Mouse (Mus musculus) heart, adult 18-20 months (tissue): ENCODE results near the gene Atp13a3. TPM values are rescaled to one million over a fixed set of nuclear protein-coding genes. Genes with fewer than 3 reads are reported as not detected.

Experiments
- DNase-seq, 2 experiments: peaks; one replicate each; pipeline ENCODE4 v3.0.0; 2021 to 2022; ENCODE audit warnings: mixed read lengths in 1 of 2
- total RNA-seq, 2 experiments: library from RNA; stranded (reverse); gene quantifications; 2 replicates each; pipeline ENCODE4 v1.2.3; 2021

Atp13a3 gene
- total RNA-seq, 2 experiments from 2014 or later: 48.4 to 49.8 TPM

- DNase-seq: peak in 1 of 2 experiments; percentile 17
Observed at GRCm38 (mm10) chr16:30314236-30314635, 91.5 kb downstream of the Atp13a3 start.

GRCm38 (mm10) chr16:30310647-30311046 lies 95.1 kb downstream of the Atp13a3 start, which contains the start of gene Gp5:
Gene Gp5 (minus strand): TSS chr16:30310779.
- DNase-seq: no peak

DNA sequence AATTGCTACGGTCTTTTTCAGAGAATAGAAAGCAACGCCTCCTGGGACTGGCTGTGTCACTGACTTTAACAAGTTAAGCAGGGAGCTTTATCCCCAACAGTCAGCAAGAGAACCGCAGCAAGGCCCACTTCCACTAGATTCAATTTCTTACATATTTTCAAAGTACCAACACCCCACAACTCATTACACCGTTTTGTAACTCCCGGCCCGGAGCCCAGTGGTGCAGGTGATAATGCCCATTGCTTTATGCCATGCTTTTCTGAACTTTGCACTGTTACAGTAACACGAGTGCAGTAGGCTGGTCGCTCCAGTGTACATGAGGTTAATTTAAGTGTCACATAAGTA lies 95.6 kb downstream of the Atp13a3 start:
- no peak for DNase-seq

DNA sequence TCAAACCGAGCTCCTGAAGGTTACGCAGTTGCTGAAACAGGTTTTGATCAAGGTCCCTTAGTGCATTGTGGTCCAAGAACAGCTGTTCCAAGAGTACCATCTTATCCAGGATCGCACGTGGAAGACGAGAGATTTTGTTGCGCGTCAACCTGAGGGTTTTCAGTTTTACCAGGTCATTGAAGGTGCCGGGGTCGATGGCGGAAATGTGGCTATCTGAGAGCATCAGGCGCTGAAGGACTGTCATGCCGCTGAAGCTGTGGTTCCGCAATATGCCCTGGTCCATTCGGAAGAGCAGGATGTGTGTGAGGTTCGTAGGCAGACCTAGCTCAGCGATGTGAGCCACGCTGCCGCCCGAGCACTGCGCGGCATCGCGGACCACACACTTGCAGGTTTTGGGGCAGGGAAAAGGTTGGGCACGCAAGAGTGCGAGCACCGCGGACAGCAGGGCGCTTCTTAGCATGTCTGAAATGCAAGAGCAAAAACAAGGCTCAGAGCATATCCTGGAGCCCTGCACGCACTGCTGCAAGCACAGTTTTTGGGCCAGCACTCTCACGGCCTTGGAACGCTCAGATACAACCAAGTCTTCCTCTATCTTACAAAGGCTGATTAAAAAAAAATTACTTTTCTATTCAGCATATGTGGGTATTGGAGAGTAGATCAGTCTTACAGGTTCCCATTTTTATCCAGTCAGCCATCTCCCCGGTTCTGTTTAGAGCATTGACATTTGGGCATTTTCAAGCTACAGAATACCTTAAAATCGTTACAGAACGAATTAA lies 96.2 kb downstream of the Atp13a3 start:
- DNase-seq: peak in 1 of 2 experiments; percentile 20

DNA sequence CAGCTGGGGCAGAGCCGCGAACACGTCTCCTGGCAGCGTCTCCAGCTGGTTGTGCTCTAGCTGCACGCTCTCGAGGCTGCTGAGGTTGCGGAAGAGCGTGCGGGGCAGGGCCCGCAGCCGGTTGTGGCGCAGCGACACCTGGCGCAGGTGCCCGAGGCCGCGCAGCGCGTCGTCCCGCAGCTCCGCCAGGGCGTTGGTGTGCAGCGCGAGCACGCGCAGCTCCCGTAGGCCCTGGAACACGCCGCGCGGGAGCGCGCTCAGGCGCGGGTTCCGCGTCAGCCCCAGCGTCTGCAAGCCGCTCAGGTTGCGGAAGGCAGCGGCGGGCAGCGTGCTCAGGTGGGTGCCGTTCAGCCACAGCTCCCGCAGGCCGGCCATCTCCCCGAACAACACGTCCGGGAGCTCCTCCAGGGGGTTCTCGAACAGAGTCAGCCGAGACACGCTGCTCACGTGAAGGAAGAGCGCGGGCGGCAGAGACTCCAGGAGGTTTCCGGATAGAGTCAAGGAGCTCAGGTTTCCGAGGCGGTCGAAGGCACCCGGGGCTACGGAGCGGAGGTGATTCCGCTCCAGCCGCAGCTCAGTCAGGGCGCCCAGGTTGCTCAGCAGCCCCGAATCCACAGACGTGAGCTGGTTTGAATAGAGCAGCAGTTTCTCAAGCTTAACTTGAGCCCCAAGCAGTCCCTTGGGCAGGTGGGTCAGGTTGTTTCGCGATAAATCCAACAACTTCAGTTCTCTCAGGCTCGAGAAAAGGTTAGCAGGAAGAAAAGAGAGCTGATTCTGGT lies 97.0 kb downstream of the Atp13a3 start:
- DNase-seq: peak; percentile 23 to 32

DNA sequence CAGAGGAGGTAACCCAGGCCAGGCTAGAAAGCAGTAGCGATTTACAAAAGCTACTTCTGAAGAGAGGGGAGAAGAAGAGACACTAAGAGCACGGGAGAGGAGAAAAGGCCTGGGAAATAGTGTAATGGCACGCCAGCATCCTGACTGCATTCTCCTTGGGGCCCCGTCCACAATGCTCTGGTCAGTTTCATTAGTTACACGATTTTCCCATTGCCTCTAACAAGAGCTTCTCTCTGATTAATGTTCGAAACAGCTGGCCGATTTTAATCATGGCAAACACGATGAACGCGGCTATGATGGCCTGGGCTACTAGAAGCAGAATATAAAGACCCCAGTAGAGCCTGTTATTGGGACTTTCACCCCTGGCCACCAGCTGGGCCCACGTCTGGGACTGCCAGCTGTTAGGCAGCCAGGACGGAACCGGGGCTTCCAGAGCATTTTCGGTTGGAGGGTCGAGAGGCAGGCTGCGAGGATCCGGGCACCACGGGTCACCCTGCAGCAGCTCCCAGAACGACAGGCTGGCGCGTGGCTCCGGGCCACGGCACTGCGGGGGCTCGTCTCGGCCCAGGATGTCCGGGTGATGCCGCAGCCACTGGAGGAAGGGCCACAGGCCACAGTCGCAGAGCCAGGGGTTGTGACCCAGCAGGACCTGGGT lies 97.7 kb downstream of the Atp13a3 start:
- peak in 1 of 2 experiments; percentile 9 for DNase-seq

- DNase-seq: no peak
Observed at GRCm38 (mm10) chr16:30307306-30307705, 98.5 kb downstream of the Atp13a3 start.

GRCm38 (mm10) chr16:30306102-30306501 lies 99.7 kb downstream of the Atp13a3 start:
- no peak for DNase-seq

- DNase-seq: no peak
Observed at GRCm38 (mm10) chr16:30304236-30304635, 101.5 kb downstream of the Atp13a3 start.

- DNase-seq: no peak
Observed at GRCm38 (mm10) chr16:30303411-30303810, 102.4 kb downstream of the Atp13a3 start.

DNA sequence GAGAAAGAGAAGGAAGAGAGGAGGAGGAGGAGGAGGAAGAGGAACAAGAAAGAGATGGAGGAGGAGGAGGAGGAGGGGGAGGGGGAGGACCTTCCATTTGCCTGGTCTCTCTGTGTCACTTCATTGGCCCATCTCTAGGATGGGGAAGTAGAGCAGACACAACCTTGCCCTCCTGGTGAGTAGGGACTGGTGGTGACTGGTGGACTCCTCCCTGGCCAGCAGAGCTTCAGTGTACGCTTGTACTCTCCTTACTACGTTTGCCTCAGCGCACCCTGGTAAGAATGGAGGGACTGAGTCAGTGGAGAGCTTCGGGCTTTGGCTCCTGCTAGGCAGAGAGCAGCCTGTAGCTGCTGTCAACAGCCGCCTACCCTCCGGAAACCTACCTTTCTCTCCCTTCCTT lies 103.1 kb downstream of the Atp13a3 start:
- no peak for DNase-seq

DNA sequence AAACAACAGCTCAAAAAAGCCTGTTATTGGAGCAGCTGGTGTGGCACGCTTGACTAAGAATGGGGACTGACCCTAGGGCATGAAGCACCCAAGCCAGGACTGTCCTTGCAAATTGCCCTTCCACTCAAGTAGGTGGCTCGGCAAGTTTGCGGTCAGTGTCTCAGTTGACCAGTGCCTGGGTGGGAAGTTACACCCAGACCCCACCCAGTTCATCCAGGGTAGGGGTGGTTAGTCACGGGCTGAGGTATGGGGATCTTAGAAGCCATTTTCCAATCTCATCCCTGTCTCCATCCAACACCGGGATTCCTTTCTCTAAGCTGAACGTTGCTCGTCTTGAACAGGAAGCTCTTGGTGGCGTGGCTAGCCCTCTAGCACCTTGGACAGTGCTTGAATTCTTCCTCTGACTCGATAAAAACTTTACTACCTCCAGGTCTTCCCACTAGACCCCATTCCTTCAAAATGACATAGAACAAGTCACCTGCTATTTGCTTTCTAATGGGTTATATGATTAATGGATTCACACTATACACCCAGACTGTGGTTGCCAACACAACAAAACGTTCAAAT lies 106.0 kb downstream of the Atp13a3 start:
- DNase-seq: no peak

- no peak for DNase-seq
Observed at GRCm38 (mm10) chr16:30297450-30297849, 108.3 kb downstream of the Atp13a3 start.

GRCm38 (mm10) chr16:30296601-30297275 lies 109.0 kb downstream of the Atp13a3 start:
- no peak for DNase-seq

DNA sequence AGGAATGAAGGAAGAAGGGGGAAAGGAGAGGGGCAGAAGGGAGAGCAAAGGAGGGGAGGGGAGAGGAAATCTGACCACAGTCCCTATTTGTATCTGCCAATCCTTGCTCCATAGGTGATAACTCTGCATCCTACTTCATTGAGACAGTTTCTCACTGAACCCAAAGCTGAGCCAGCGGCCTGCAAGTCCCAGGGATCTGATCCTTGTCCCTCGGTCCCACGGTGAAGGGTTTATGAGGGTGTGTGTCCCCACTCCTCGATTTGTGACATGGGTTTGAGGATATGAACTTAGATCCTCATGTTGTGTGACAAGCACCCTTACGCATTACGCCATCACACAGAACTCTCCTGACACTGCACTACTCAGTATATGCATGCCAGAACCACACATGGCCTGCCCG lies 110.7 kb downstream of the Atp13a3 start:
- DNase-seq: no peak

GRCm38 (mm10) chr16:30290436-30290835 lies 115.3 kb downstream of the Atp13a3 start:
- DNase-seq: no peak

DNA sequence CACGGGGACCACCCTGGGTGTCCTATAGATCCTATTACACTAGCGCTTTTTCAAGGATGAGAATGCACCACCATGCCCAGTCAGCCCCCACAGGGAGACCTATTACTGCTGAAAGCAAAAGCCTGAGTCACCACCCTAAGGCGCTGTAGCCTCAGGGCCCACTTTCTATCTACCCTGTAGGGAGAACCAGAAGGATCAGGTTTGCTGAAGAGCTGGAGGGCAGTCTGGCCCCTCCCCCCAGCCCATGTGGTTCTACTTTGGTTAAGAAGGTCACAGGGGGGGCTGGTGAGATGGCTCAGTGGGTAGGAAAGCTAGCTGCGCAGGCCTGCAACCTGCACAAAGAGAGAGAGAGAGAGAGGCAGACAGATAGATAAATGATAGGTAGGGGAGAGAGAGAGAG lies 120.1 kb downstream of the Atp13a3 start:
- no peak for DNase-seq

- peak in 1 of 2 experiments; percentile 55 for DNase-seq
Observed at GRCm38 (mm10) chr16:30283743-30284337, 121.9 kb downstream of the Atp13a3 start.

DNA sequence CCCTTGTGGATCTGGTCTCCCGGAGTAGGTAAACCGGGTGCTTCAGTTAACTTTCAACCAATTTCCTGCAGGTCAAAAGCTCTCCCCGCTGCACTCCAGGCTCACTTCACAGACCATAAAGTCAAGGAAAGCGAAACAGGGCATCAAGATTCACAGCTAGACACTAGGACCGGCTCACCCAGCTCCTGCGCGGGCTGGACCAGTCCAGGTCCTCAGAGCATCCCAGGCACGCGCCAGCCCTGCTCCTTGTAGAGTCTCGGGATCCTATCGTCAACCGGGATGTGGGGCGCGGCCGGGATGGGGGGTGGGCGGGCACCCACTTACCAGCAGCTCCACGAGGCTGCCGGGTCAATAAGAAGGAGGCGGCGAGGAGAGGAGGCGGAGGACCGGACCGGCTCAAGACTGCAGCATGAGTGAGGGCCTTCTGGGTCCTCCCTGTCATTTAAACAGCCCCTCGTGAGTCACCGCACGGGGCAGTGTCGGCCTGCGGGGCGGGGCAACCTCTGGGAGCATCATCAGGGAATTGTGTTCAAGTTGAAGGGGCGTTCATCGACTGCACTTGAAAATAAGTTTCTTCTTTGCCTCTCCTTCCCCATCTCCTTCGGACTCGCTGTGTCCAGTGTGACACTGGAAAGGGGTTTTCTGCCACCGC lies 122.8 kb downstream of the Atp13a3 start, which contains the start of gene Lrrc15:
Lrrc15 (minus strand) TSS at position 413 of the 652 bp plus-strand sequence.
- DNase-seq: peak in 1 of 2 experiments; percentile 18

DNA sequence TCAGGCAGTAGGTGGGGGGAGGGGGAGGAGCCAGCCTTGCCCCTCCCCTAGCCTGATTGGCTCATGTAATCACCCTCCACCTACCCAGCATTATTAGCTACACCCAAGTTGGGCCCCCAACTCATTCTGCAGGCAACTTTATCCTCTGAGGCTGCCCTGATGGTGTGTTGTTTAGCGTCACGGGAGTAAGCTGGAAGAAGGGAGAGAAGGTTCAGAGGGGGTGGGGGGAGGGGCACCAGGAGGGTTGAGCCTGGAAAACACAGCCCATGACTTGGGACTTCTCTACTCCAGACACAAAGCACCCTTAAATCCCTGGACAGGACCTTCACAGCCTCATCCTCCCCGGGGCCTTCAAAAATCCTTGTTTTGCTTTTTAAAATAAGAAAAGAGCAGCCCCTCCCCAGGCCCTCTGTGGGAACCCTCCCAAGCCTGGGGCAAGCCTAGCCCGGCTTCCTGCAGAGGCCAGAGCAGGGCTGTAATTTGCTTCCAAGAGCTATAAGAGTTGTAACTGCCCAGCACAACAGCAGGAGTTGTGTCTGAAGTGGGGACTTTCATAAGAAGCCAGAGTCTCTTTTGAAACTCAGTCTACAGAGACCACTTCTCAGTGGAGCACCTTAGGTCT lies 125.0 kb downstream of the Atp13a3 start:
- DNase-seq: no peak
